Mouse (Mus musculus) limb, embryonic 11.5 days (tissue): ENCODE results near the gene Qsox1. TPM values are rescaled to one million over a fixed set of nuclear protein-coding genes. Genes with fewer than 3 reads are reported as not detected.

Experiments used
- ATAC-seq: fragments of 200-750 bp; cut with Nextera tagmentation; 2 replicates; pipeline ENCODE4 v1.8.0; 2017; ENCODE audit warnings: low read depth; ENCODE audit not compliant: insufficient number of reproducible peaks, low FRiP score, low TSS enrichment
- DNase-seq: peaks from one replicate; pipeline ENCODE4 v3.0.0-alpha.2; 2015; ENCODE audit warnings: low spot score
- H3K27ac ChIP-seq: fragments of 300-500 bp; sonication (generic); replicated peaks from 2 replicates; pipeline ENCODE4 v1.5.1; 2014; ENCODE audit warnings: low read depth, mild to moderate bottlenecking, low read length
- H3K27me3 ChIP-seq: fragments of 300-500 bp; sonication (generic); 2 replicates; pipeline ENCODE4 v1.6.1; 2014; ENCODE audit warnings: mild to moderate bottlenecking, low read length, mixed read lengths; ENCODE audit not compliant: control insufficient read depth, insufficient read depth
- H3K36me3 ChIP-seq: fragments of 300-500 bp; sonication (generic); 2 replicates; pipeline ENCODE4 v1.6.1; 2014; ENCODE audit warnings: mild to moderate bottlenecking, low read length, moderate library complexity, mixed read lengths; ENCODE audit not compliant: control insufficient read depth, insufficient read depth
- H3K4me1 ChIP-seq: fragments of 300-500 bp; sonication (generic); 2 replicates; pipeline ENCODE4 v1.6.1; 2014; ENCODE audit warnings: low read length, mixed read lengths; ENCODE audit not compliant: control insufficient read depth, insufficient read depth
- H3K4me2 ChIP-seq: fragments of 300-500 bp; sonication (generic); 2 replicates; pipeline ENCODE4 v1.6.1; 2014; ENCODE audit warnings: low read depth, mild to moderate bottlenecking, moderate library complexity; ENCODE audit not compliant: severe bottlenecking
- H3K4me3 ChIP-seq: fragments of 300-500 bp; sonication (generic); 2 replicates; pipeline ENCODE4 v1.5.1; 2014; ENCODE audit warnings: low read depth, low read length
- H3K9ac ChIP-seq: fragments of 300-500 bp; sonication (generic); 2 replicates; pipeline ENCODE4 v1.6.1; 2014; ENCODE audit warnings: mild to moderate bottlenecking, low read length
- H3K9me3 ChIP-seq: fragments of 300-500 bp; sonication (generic); 2 replicates; pipeline ENCODE4 v1.6.1; 2016; ENCODE audit warnings: low read length; ENCODE audit not compliant: control insufficient read depth
- WGBS: fragments of 180-500 bp; shearing (Covaris S2); extraction: QIAGEN DNeasy Blood & Tissue Kit; methylation state at CpG from one replicate; pipeline ENCODE4 v1.1.7; 2014; 5-methylcytosine and 5-hydroxymethylcytosine counted together
- polyA plus RNA-seq: library from polyadenylated mRNA; unstranded; fragments of >200 nt; fragmentation: Nextera tagmentation; extraction: Ambion mirVana; gene quantifications from 2 replicates; pipeline ENCODE4 v1.2.1, GENCODE M21; 2014

Qsox1 gene
- polyA plus RNA-seq, 1 experiment from 2014 or later, result 7.7 TPM

GRCm38 (mm10) chr1:155742411-155743363 is 70.0 kb downstream of the Qsox1 start:
- ATAC-seq, result peak; percentile 64; the same call in 1 of the 2 replicates
- H3K27me3 ChIP-seq, result peaks cover 88% of the 10 kb centered on the region
- H3K9ac ChIP-seq, result peak overlapping the region; percentile 37; the same call in 1 of the 2 replicates
- H3K27ac ChIP-seq, result no peak overlapping the region
- H3K4me1 ChIP-seq, result peaks cover 19% of the 10 kb centered on the region
- H3K36me3 ChIP-seq, result no peaks in the 10 kb centered on the region
- peak overlapping the region; percentile 89 for H3K4me2 ChIP-seq
- DNase-seq, result peak; percentile 64
- peak overlapping the region; percentile 46 for H3K4me3 ChIP-seq
- under 1% methylated on average over 81 of the region's 81 CpGs for WGBS
- H3K9me3 ChIP-seq, result no peaks in the 10 kb centered on the region

- WGBS, result 0% methylated on average over 20 of the region's 26 CpGs
- DNase-seq (no peak), ATAC-seq (peak; percentile 58; the same call in 1 of the 2 replicates)
- peak overlapping the region; percentile 89 for H3K4me2 ChIP-seq
- H3K4me3 ChIP-seq, result peak overlapping the region; percentile 46
- no peak overlapping the region for H3K27ac ChIP-seq
- peak overlapping the region; percentile 37; the same call in 1 of the 2 replicates for H3K9ac ChIP-seq
- H3K9me3 ChIP-seq, result no peaks in the 10 kb centered on the region
- H3K36me3 ChIP-seq, result no peaks in the 10 kb centered on the region
- H3K27me3 ChIP-seq, result peaks cover 88% of the 10 kb centered on the region
- H3K4me1 ChIP-seq, result peaks cover 21% of the 10 kb centered on the region
Observed at GRCm38 (mm10) chr1:155741988-155742387, 70.7 kb downstream of the Qsox1 start.

DNA sequence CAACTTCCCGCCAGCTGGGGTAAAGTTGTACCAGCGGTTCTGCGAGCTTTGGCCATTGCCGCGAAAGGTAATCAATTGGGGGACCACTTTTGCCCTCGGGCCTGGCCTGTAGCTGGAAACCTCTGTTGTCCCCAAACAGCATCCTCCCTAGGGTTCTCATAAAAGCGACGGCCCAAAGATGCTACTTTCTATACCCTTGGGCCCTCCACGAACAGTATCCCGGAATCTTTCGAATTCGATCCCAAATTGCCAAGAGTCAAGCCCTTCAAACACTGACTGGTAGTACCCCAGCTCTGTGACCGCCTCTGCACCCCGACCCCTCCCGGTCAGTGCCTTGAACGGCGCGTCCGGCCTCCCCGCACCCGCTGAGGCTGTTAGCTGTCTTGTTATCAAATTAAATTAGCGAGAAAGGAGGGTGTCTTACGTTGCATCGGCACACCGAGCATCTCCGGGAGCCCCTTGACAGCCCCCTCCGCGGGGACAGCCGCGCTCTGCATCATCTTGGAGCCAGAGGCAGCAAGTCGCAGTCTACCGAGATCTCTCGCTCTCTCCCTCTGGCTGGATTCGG is 71.2 kb downstream of the Qsox1 start:
- ATAC-seq, result no peak
- H3K4me2 ChIP-seq, result peak overlapping the region; percentile 89
- H3K4me3 ChIP-seq, result peak overlapping the region; percentile 46
- H3K4me1 ChIP-seq, result peaks cover 21% of the 10 kb centered on the region
- WGBS, result under 1% methylated on average over 34 of the region's 34 CpGs
- H3K27ac ChIP-seq, result no peak overlapping the region
- H3K9ac ChIP-seq, result no peak overlapping the region
- H3K27me3 ChIP-seq, result peaks cover 88% of the 10 kb centered on the region
- no peaks in the 10 kb centered on the region for H3K36me3 ChIP-seq
- no peaks in the 10 kb centered on the region for H3K9me3 ChIP-seq
- DNase-seq, result no peak

DNA sequence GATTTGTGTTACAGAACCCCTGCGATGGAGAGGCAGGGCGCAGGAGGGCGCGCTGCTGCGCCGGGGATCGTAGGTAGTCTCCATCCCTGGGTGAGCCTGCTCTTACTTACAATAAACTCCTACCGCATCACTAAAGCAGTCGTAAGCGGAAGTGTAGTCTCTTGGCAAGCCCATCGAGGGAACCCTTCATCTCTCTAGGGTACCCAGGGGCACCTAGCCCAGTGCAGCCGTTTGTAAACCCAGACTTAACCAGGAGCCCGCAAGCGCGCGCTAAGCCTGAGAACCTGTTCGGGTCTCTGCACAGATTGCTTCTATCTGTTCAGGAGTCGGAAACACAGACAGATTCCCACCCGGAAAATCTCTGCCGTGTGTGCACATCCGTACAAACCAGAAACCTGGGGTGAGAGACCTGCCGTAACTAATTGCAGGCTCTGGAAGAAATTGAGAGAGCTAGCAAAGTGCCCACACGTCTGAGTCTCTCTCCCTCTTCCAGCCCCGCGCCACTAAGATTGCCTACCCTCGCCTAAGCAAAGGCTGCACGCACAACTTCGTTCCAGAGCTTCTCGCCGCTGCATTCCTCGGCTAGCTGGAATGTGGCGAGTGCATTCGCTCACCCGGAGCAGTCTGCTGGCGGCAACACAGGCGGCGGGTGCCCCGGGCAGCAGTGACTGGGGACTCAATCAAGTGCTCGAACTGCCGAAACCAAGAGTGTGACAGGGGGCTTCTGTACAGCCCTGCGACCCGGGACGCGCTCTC is 71.9 kb downstream of the Qsox1 start:
- no peak overlapping the region for H3K9ac ChIP-seq
- no peaks in the 10 kb centered on the region for H3K36me3 ChIP-seq
- no peak overlapping the region for H3K27ac ChIP-seq
- under 1% methylated on average over 44 of the region's 44 CpGs for WGBS
- peaks cover 21% of the 10 kb centered on the region for H3K4me1 ChIP-seq
- H3K9me3 ChIP-seq, result no peaks in the 10 kb centered on the region
- DNase-seq, result peak; percentile 80
- peaks cover 88% of the 10 kb centered on the region for H3K27me3 ChIP-seq
- peak overlapping the region; percentile 89 for H3K4me2 ChIP-seq
- ATAC-seq, result no peak
- peak overlapping the region; percentile 46; the same call in 1 of the 2 replicates for H3K4me3 ChIP-seq

GRCm38 (mm10) chr1:155737809-155738383 is 74.8 kb downstream of the Qsox1 start:
- Histone ChIP-seq H3K4me2 (no peak overlapping the region), H3K4me3 (no peak overlapping the region), H3K27me3 (peaks cover 93% of the 10 kb centered on the region), H3K36me3 (no peaks in the 10 kb centered on the region), H3K9me3 (no peaks in the 10 kb centered on the region), H3K9ac (no peak overlapping the region), H3K4me1 (peaks cover 18% of the 10 kb centered on the region), H3K27ac (no peak overlapping the region)
- WGBS, result under 1% methylated on average over 25 of the region's 25 CpGs
- peak; percentile 52 for DNase-seq
- ATAC-seq, result no peak

- WGBS, result under 1% methylated on average over 58 of the region's 58 CpGs
- Histone ChIP-seq H3K4me1 (peaks cover 12% of the 10 kb centered on the region), H3K27me3 (peaks cover 92% of the 10 kb centered on the region), H3K9me3 (no peaks in the 10 kb centered on the region), H3K4me3 (no peak overlapping the region), H3K36me3 (no peaks in the 10 kb centered on the region), H3K27ac (no peak overlapping the region), H3K9ac (no peak overlapping the region), H3K4me2 (no peak overlapping the region)
- ATAC-seq (no peak), DNase-seq (peak; percentile 66)
Observed at GRCm38 (mm10) chr1:155737017-155737808, 75.5 kb downstream of the Qsox1 start.

- Histone ChIP-seq H3K4me2 (no peak overlapping the region), H3K36me3 (no peaks in the 10 kb centered on the region), H3K9me3 (no peaks in the 10 kb centered on the region), H3K27me3 (peaks cover 92% of the 10 kb centered on the region), H3K27ac (no peak overlapping the region), H3K4me3 (no peak overlapping the region), H3K9ac (no peak overlapping the region), H3K4me1 (peaks cover 4% of the 10 kb centered on the region; the same call in 1 of the 2 replicates)
- under 1% methylated on average over 26 of the region's 26 CpGs for WGBS
- ATAC-seq (no peak), DNase-seq (peak; percentile 55)
Observed at GRCm38 (mm10) chr1:155736096-155736825, 76.4 kb downstream of the Qsox1 start.
